Mouse (Mus musculus): ENCODE measurements around the gene Rab12. TPM values are rescaled to one million over a fixed set of nuclear protein-coding genes. Genes with fewer than 3 reads are reported as not detected.

Gene Rab12
- total RNA-seq, 2 experiments from 2014 or later, result 15.3 to 22.4 TPM

DNA sequence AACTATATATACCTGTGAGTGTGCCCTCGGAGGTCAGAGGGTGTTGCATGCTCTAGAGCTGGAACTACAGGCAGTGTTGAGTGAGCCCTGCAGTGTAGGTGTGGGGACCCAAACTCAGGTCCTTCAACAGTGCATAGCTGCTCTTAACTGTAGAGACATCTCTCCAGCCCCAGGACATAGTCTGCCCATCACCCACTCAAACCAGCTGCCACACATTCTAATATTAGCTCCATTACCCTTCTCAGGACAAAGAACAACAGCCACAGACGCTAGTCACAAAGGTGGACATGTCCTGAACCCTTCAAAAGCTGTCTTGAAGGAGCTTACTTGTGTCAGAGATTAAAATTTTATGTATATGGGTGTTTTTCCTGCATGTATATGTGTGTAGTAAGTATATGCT lies 15.3 kb downstream of the Rab12 start:
- no peak for ATAC-seq (replicated peaks; ENCODE audit: low FRiP score, low TSS enrichment, poor library complexity, severe bottlenecking)

DNA sequence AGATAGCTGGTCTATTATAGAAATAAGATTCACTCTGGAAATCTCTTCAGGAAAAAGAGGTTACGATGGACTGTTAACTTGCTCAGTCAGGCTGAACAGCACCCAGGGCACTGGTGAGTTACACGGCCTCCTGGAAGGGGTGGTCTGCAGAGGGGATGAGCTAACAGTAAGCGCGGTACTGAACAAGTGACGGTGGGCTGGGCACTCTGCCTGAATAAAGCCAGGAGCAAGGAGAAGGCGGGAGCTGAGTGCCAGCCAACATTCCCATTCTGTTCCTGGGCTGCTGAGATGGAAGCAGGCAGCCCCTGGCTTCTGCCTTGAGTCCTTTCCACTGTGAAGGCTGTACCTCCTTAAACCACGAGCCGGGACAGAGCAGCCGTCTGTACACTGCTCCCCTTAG lies 16.1 kb downstream of the Rab12 start:
- ATAC-seq (replicated peaks; ENCODE audit: low FRiP score, low TSS enrichment, poor library complexity, severe bottlenecking), result no peak; the same call in 1 of the 2 replicates

DNA sequence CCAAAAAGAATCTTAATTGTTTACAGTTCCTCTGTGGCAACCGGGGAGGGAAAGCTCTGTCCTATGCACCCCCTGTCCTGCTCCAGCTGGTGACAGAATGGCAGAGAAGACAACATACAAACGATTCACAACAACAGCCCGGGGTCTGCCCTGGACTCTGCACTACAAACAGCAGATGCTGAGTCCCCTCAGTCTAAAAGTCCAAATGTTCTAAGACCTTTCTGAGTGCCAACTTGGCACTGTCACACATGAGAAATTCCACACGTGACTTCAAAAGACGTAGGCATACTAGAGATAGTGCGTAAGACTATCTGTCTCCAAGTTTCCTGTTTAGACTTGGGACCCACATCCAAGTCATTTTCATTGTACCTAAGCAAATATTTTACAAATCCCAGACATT lies 16.7 kb downstream of the Rab12 start:
- ATAC-seq (replicated peaks; ENCODE audit: low FRiP score, low TSS enrichment, poor library complexity, severe bottlenecking), result no peak

DNA sequence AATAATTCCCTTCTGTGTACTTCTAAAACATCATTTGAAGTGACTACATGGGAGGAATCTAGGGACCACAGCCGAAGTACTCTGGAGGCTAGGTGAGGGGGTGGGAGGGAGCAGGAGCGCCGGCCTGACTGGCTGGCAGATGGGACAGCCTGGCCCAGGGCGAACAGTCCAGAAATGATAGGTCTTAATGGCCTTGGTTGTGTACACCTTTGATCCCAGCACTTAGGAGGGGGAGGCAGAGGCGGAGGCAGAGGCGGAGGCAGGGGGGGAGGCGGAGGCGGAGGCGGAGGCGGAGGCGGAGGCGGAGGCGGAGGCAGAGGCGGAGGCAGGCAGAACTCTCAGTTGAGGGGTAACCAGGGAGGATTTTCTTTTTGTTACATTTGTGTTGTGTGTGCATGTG lies 20.9 kb downstream of the Rab12 start:
- no peak for ATAC-seq (replicated peaks; ENCODE audit: low FRiP score, low TSS enrichment, poor library complexity, severe bottlenecking)

DNA sequence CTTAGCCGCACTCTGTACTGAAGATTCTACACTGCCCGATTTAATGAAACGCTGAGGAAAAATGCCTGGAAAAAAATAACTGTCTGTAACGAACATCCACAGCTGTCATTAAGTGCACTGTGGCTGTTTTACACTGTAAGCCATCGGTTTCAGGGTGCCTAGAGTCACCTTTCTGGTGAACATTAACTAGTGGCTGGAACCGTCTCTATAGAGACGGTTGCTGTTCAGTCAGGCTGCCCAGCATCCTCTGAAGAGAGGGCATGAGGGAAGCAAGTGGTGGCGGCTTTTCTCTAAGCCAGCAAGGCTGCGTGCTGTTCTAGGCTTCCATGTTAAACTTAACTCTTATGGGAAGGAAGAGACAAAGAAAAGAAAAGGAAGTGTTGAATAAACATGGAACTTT lies 22.9 kb downstream of the Rab12 start:
- no peak for ATAC-seq (replicated peaks; ENCODE audit: low FRiP score, low TSS enrichment, poor library complexity, severe bottlenecking)

DNA sequence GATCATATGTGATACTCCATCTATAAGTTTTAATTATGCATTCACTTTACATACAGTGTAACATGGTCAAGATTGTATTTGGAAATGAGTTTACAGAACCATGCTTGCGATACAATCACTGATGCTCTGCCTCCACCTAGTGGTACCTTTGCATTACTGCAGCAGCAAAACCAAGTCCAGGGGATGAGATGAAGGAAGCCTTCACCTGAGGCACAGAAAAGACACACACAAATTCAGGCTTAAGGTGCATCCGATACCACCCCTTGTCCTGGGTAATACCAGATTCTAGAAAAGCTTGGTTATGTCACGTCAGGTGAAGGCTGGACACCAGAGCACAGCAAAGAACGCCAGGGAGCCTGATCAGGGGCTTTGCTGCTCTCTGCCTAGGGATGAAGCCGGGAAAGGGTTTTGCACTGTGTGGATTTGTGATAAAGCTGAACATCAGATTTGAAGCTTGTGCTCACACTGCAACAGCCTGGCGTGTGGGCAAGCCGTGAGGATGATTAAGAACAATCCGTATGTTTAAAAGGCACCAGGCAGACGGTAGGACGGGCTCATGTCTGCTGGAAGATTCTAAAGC lies 29.4 kb downstream of the Rab12 start:
- peak; percentile 73 for ATAC-seq (replicated peaks; ENCODE audit: low FRiP score, low TSS enrichment, poor library complexity, severe bottlenecking)

DNA sequence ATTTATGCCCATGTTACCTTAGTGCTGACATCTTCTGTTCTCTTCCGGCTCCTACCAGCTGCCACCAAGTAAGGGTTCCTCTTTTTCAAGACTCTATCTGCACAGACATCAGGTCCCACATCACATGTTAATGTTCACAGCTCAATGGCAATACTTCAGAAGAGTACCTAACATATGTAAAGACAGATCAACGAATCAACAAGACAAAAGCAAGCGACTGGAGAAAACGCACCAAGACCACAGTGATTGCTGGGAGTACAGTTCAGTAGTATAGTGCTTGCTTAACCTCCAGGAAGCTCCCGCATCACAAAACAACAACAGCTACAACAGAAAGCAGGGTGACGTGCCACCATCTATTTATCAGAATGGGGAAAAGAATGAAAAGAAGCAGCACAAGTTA lies 33.0 kb downstream of the Rab12 start:
- no peak for ATAC-seq (replicated peaks; ENCODE audit: low FRiP score, low TSS enrichment, poor library complexity, severe bottlenecking)

DNA sequence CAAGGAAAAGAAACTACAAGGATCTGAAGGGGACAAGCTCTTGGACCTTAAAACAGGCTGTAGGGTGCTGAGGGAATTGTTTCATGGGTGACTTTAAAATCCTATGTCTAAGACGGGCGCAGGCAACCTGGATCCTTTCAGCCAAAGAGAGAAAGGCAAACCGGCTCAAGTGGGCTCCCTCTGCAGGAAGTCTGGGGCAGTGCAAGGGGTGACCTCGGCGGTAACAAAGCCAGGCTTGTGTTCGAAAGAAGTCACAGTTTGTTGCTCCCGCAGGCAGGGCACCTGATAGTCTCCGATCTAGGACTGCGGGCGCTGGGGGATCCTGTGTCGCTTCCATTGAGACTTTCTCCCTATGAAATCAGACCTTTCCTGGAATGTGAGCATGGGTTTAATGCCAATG lies 33.8 kb downstream of the Rab12 start:
- peak; percentile 92 for ATAC-seq (replicated peaks; ENCODE audit: low FRiP score, low TSS enrichment, poor library complexity, severe bottlenecking)

DNA sequence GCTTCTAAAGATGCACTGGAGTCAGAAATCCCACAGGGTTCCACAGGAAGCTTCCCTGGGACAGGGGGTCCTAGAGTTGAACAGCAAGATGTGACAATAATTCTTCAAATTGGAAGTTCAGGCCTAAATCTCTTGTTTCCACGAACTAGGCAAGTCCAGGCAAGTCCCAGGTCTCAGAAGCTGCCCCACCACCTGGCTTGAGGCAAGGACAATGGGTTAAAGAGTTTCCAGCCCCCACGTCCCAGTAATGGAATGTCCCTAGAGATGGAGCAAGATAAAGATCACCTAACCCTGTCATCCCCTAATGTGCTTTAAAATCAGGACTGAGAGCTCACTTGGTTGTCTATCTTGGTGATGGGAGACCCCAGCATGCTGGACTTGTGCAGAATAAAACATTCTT lies 34.6 kb downstream of the Rab12 start:
- no peak for ATAC-seq (replicated peaks; ENCODE audit: low FRiP score, low TSS enrichment, poor library complexity, severe bottlenecking)

DNA sequence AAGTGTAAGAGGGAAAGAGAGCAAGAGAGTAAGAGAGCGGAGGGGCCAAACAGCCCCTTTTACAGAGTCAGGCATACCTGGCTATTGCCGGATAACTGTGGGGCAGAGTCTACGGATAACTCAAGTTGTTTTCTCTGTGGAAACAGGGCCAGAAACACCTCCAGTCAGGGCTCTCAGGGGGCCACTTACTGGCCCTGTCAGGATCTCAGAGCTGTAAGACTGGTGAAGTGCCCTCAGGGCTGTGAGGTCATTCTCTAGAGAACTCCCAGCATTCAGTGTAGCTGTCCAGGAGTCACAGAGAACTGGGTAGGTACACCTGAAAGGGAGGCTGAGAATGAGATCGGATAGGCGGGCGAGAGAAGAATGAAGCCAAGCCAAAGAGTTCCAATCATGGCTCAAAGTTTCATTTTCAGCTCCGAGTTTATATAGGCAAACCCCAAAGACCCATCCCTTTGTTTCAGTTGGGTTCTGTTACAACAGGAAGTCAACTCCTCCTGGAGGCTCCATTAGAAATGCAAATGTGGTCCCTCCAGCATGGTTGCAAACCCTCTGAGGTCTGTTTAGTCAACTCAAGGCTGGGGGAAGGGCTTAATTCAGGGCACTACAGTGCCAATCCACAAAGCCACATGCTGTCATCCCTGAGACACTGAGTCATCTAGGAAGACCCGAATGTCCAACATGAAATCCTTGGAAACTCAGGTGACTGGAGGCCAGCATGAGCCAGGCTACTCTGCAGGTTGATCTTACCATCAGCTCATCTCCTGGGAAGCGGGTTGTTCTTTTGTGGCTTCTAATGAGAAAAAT lies 35.7 kb downstream of the Rab12 start:
- ATAC-seq (replicated peaks; ENCODE audit: low FRiP score, low TSS enrichment, poor library complexity, severe bottlenecking), result no peak

DNA sequence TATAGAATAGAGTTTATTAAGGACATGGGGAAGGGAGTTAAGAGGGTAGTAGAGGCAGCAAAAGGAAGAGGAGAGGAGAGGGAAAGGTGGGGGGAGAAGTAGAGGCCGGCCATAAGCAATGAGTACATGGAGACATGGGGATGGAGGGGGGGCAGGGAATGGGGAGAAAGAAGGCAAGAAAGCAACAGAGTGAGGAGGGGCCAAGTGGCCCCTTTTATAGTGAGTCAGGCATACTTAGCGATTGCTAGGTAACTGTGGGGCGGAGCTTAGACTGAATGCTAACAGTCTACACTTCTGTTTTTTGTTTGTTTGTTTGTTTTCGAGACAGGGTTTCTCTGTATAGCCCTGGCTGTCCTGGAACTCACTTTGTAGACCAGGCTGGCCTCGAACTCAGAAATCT lies 38.2 kb downstream of the Rab12 start:
- ATAC-seq (replicated peaks; ENCODE audit: low FRiP score, low TSS enrichment, poor library complexity, severe bottlenecking), result no peak

DNA sequence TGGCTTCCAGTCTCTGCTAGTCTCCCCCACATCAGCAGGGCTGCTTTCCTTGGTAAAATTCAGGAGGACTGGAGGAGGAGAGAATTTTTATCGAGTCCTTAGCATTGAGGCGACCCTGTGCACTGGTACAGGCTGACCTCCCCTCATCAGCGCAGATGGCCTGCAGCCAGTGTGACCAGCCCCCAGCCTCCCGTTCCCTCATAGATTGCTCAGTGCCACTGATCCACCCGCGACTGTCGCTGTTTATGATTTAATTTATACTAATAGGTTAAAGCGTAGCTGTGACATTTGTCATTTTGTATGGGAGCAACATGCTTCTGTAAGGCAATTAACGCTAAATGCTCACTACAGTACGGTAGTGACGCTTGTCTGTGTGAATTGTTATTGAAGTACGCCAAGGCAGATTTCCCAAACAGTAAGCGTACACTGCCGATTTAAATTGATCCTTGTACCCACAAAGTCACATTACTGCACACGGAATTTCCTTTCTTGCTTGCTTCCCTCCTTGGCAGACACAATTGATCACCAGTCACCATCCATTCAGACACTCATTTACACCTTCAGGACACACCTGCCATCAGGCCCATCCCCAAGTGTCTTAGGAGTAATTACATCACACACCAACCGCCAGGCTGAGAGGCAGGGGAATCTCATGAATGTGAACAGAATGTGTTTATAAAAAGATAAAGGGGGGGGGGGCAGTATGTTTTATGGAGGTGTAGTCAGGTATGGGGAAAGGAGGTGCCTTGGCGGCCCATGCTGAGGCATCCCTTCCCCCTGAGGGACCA lies 38.8 kb downstream of the Rab12 start:
- ATAC-seq (replicated peaks; ENCODE audit: low FRiP score, low TSS enrichment, poor library complexity, severe bottlenecking), result no peak

DNA sequence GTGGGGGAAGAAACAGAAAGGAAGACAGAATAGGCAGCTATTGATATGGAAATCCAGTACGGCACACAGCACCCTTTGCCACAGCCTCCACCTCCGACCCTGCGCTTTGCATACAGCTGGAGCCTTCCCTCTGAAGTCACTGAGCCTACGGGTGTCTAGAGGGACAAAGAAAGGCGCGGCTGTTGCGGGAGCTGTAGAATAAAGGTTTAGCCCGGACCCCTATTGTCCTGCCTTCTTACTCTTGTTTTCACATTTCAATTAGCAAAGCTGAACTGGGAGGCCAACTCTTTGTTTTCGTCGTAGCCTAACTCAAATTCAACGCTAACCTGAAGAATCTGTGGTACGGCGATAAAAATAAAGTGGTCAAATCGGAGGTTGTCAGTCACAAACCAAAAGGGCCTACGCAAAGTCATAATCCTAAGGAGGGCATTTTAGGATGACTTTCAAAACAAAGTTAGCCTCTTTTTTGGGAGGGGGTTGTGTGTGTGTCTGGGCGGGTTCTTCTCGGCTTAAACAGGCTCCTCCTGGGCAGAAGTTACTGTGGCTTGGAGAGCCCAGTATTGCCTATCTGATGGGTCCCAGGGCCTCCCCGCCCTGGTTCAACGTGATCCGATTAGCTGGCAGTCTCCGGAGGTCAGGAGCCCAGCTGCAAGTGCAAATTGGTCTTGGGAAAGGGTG lies 39.6 kb downstream of the Rab12 start:
- ATAC-seq (replicated peaks; ENCODE audit: low FRiP score, low TSS enrichment, poor library complexity, severe bottlenecking), result peak; percentile 89

DNA sequence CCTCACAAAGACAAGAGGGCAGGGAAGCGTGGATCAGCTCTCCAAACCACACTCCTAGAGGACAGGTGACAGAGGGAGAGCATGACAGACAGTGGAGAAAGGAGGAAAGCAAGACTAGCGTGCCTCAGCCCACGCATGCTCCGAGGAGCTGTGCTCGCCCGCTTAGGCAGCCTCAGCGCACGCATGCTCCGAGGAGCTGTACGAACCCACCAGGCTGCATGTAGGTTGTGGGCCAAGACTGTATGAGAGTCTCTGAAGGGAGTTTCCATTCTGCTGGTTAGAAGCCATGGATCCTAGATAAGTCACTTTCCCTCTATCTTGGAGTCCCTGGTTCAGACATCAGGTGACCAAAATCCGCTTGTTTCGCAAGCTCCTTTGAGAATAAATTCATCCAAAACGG lies 40.2 kb downstream of the Rab12 start:
- ATAC-seq (replicated peaks; ENCODE audit: low FRiP score, low TSS enrichment, poor library complexity, severe bottlenecking), result peak; percentile 68

DNA sequence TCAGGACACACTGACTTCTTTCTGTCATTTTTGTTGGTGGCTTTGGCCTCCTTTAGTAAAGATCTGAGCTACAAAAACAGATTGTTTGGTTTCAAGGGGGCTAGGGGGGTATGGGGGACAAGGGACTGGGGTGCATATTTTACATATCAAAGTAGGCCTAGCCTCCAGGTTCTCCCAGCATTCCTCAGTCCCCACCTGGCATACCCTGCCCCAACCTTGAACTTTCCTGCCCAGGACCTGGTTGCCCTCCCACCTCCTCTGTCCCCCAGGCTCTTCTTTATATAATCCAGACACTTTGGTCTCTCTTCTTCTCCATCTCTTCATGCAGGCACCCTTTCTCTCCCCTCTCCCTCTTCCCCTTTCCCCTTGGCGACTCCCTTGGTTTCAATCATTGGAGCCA lies 46.3 kb downstream of the Rab12 start:
- no peak for ATAC-seq (replicated peaks; ENCODE audit: low FRiP score, low TSS enrichment, poor library complexity, severe bottlenecking)

DNA sequence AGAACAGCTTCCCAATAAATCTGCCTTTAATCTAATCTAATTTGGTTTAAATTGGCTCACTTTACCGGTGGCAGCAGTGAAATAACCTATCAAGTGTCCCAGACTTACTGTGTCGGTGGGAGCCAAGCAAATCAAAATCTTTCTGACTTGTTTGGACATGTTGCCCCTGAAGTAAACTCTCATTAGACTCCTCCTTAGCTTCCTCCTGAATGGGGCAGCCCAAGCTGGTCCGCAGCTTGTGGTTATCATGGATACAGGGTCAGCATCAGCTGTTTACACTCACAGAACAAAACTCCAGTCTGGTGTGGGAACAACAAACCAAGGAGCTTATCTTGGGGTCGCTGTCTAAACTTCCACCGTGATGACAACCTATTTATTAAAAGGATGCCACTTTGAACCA lies 47.8 kb downstream of the Rab12 start:
- ATAC-seq (replicated peaks; ENCODE audit: low FRiP score, low TSS enrichment, poor library complexity, severe bottlenecking), result no peak

DNA sequence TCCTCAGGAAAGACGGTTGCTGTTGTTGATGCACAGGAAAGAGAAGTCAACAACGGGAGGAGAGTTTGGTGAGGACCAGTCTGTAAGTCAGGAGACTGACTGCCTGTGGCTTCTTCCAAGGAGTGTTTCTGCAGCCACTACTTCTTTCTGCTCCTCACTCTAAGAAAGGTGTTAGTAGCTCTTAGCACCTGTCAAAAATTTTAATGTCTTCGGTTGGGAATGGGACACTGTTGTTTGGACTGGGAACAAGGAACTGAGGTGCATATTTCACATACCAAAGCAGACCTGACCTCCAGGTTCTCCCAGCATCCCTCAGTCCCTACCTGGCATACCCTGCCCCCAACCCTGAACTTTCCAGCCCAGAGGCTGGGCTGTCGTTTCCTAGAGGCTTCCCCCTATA lies 48.3 kb downstream of the Rab12 start:
- no peak for ATAC-seq (replicated peaks; ENCODE audit: low FRiP score, low TSS enrichment, poor library complexity, severe bottlenecking)

DNA sequence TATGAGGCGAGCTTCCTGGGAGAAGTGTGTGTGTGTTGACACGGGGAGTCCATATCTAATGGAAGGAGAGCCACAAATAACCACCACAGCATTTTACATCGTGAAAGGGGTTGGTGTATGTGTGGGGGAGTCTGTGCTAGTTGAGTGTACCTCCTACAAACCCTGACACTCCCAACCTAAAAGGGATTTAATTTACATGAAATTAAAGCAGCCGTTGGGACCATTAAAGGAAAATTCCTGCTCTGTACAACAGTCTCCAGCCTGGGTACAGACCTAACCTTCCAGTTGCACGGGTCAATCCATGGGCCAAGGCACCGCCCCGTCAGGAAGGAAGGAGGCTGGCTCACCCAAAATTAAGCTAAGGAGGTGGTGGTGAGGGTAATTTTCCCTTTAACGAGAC lies 49.5 kb downstream of the Rab12 start:
- ATAC-seq (replicated peaks; ENCODE audit: low FRiP score, low TSS enrichment, poor library complexity, severe bottlenecking), result no peak

DNA sequence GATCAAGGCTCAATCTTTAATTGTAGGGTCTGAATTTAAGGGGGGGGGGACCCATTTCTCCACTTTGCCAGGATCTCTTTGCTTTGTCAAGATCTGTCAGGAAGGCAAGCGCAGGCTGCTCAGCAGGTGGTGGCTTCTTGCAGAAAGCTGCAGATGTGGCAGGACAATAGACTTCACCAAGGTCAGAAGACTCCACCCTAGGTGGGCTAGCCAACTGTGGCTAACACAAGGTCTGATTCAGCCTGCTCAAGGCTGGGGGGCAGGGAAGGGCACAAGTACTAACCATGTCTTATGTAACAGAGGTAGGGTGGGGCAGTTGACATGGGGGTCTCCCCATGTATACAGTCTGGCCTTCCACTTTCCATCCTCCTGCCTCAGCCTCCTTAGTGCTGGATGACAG lies 62.3 kb downstream of the Rab12 start:
- ATAC-seq (replicated peaks; ENCODE audit: low FRiP score, low TSS enrichment, poor library complexity, severe bottlenecking), result no peak

DNA sequence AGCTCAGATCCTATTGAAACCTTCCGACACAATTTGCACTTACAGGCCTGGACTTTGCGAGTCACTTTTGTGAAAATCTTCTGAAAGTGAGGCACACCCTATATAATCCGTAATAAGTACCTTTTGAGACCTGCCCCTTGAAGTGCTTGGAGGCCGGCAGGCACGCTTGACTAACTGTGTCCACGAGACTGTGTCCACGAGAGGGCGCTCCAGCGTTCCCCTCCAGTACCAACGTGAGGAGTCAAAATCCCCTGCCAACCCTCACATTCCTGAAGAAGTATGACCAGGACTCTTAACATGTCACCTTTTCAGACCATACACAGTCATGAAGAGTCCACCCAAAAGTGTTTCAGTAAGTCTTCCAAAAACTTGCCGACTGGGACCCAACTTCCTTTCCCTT lies 68.4 kb downstream of the Rab12 start:
- peak; percentile 76 for ATAC-seq (replicated peaks; ENCODE audit: low FRiP score, low TSS enrichment, poor library complexity, severe bottlenecking)
